Mouse (Mus musculus) lung, postnatal 14 days (tissue): Measurements from ENCODE around the gene Copa.

Experiments used
- DNase-seq: peaks from one replicate; pipeline ENCODE4 v3.0.0; 2021

Copa gene

GRCm38 (mm10) chr1:172082101-172082898, at the start of gene Copa, which contains the start of gene Ncstn:
Gene Copa, plus strand, starts transcription at chr1:172082529.
Gene Ncstn, minus strand, starts transcription at chr1:172082795.
- peak; percentile 93 for DNase-seq

- no peak for DNase-seq
These were observed 35.9 kb upstream of the Copa start for GRCm38 (mm10) chr1:172046410-172046809.

- DNase-seq, result peak; percentile 73
These were observed 35.4 kb upstream of the Copa start for GRCm38 (mm10) chr1:172046938-172047337.

GRCm38 (mm10) chr1:172048241-172048734, 34.0 kb upstream of the Copa start:
- DNase-seq, result no peak

- no peak for DNase-seq
These were observed 33.1 kb upstream of the Copa start for GRCm38 (mm10) chr1:172049131-172049782.

GRCm38 (mm10) chr1:172052766-172053279, 29.5 kb upstream of the Copa start:
- DNase-seq, result no peak

- DNase-seq, result no peak
These were observed 28.5 kb upstream of the Copa start for GRCm38 (mm10) chr1:172053541-172054440.

- DNase-seq, result no peak
These were observed 26.1 kb upstream of the Copa start for GRCm38 (mm10) chr1:172056251-172056650.

- DNase-seq, result no peak
These were observed 24.8 kb upstream of the Copa start, which contains the start of gene Nhlh1 for GRCm38 (mm10) chr1:172057491-172057921. Gene Nhlh1, minus strand, starts transcription at chr1:172057573.

GRCm38 (mm10) chr1:172058321-172058720, 24.0 kb upstream of the Copa start:
- no peak for DNase-seq

- no peak for DNase-seq
These were observed 23.5 kb upstream of the Copa start for GRCm38 (mm10) chr1:172058874-172059273.

GRCm38 (mm10) chr1:172060659-172061058, 21.7 kb upstream of the Copa start:
- no peak for DNase-seq

GRCm38 (mm10) chr1:172061217-172061616, 21.1 kb upstream of the Copa start:
- DNase-seq, result no peak

- DNase-seq, result no peak
These were observed 20.2 kb upstream of the Copa start for GRCm38 (mm10) chr1:172062101-172062500.

GRCm38 (mm10) chr1:172063291-172064023, 18.9 kb upstream of the Copa start:
- no peak for DNase-seq

- no peak for DNase-seq
These were observed 17.7 kb upstream of the Copa start for GRCm38 (mm10) chr1:172064613-172065141.

- DNase-seq, result no peak
These were observed 12.1 kb upstream of the Copa start for GRCm38 (mm10) chr1:172070227-172070626.

- no peak for DNase-seq
These were observed 10.8 kb upstream of the Copa start for GRCm38 (mm10) chr1:172071556-172071955.

GRCm38 (mm10) chr1:172072604-172073003, 9.7 kb upstream of the Copa start:
- no peak for DNase-seq

- no peak for DNase-seq
These were observed 4.3 kb upstream of the Copa start for GRCm38 (mm10) chr1:172077981-172078380.

- DNase-seq, result no peak
These were observed 643 bp downstream of the Copa start for GRCm38 (mm10) chr1:172082899-172083445.
